Mouse (Mus musculus) olfactory bulb, adult 2 months (tissue): ENCODE measurements around the gene Fbxo2. TPM values are rescaled to one million over a fixed set of nuclear protein-coding genes. Genes with fewer than 3 reads are reported as not detected.
A peak's percentile ranks its signal among the peaks of the same experiment; 100 is the strongest.
"Not testable (repeated sequence)": the region's sequence is repeated elsewhere in the genome, so short reads cannot be mapped to it uniquely, and the experiment has no call there.

Experiments
- H3K27ac ChIP-seq: fragments of 200-500 bp; 2 replicates; pipeline ENCODE4 v1.5.1; 2012; ENCODE audit warnings: low read depth, low read length; ENCODE audit not compliant: insufficient read depth
- H3K4me1 ChIP-seq: fragments of 200-500 bp; 2 replicates; pipeline ENCODE4 v1.6.1; 2012; ENCODE audit warnings: low read length; ENCODE audit not compliant: control insufficient read depth, insufficient read depth
- H3K4me3 ChIP-seq: fragments of 200-500 bp; 2 replicates; pipeline ENCODE4 v1.5.1; 2012; ENCODE audit warnings: mild to moderate bottlenecking, low read depth, low read length, moderate library complexity; ENCODE audit not compliant: insufficient read depth
- CTCF ChIP-seq: fragments of 200-500 bp; IDR thresholded peaks from 2 replicates; pipeline ENCODE4 v1.5.1; 2012; ENCODE audit warnings: low read depth, mild to moderate bottlenecking, low read length, moderate library complexity; ENCODE audit not compliant: insufficient read depth
- POLR2A ChIP-seq: fragments of 200-500 bp; IDR thresholded peaks from 2 replicates; pipeline ENCODE4 v1.6.1; 2012; ENCODE audit warnings: mild to moderate bottlenecking, low read depth, low read length, moderate library complexity; ENCODE audit not compliant: insufficient read depth
- WGBS: fragments of 180-500 bp; shearing (Covaris S2); methylation state at CpG from one replicate; pipeline ENCODE4 v1.1.7; 2018; 5-methylcytosine and 5-hydroxymethylcytosine counted together
- polyA plus RNA-seq: library from polyadenylated mRNA; stranded (reverse); fragments of >200 nt; gene quantifications from 2 replicates; pipeline ENCODE4 v1.2.4, GENCODE M21; 2012; ENCODE audit warnings: low replicate concordance; ENCODE audit not compliant: missing spikeins, insufficient read depth, insufficient read length

The Fbxo2 gene
- polyA plus RNA-seq = not detected in 2 replicates

DNA sequence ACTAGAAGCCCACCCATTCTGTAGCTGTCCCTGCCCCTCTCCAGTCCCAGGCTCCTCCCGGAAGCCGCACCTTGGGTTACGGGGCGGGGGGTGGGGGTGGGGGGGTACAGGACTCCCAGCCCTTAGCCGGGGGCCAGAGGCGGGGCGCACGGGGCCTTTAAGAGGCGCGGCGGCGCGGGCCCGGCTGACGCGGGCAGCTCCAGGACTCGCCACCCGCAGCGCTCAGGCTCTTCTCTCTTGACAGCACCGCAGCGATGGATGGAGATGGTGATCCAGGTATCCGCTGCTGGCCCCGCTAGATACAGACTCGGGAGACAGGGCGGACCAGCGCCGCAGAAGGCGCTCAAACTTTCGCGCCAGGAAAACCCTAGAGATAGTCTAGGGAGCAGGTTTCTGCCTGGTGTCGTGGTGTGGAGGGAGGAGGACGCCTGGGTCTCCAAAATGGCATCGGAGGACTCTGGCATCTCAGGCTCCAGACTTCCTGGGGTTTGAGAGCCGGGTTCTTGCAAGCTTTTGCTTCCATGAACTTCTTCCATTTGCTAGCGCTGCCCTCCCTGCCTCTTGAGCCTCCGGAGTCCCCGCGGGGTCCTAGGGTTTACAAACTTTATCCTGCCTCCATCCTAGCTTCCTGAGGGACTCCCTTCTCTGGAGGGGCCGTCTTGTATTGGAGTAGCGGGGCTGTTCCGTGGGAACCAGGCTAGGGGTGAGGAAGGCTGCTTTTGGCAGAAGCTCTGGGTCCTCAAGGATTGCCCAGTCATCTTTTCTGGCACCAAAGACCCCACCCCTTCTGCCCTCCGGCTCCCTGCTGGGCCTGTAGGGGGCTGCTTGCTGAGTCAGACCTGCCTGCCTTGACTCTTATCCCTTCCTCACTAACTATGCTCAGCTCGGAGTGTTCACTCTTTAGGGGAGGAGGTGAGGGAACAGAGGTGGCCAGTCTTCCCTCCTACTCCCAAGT lies at the start of gene Fbxo2, which contains the start of gene Fbxo44:
Gene Fbxo2 (plus strand): TSS at position 186 of the 955 bp plus-strand sequence.
Gene Fbxo44 (minus strand): TSS at position 47 of the 955 bp plus-strand sequence.
- H3K4me3 ChIP-seq = peak within 1 kb of the TSS; percentile 95
- 4% methylated on average over 43 of the region's 43 CpGs for WGBS
- H3K4me1 ChIP-seq = peaks cover 41% of the 10 kb centered on the region
- H3K27ac ChIP-seq = peak within 1 kb of the TSS; percentile 85
- TF ChIP-seq POLR2A (no peak), CTCF (no peak)

DNA sequence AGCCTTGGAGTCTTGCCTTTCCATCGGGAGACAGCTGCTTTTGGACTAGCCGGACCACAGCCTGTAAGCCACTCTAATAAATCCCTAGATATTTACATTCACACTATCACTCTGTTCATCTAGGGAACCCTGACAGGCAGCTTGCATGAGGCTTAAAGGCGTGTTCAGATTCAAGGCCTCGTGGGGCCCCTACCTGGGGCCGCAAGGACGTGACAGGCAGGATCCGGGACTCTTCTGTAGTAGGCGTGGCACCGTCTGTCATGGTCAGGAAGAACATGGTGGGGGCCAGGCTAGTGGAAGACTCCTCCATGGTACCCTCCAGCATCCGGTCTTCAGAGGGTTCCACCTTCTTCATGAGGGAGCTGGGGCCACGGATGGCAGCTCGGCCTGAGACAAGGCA lies 47.9 kb upstream of the Fbxo2 start:
- no peak overlapping the region for H3K4me3 ChIP-seq
- no peak overlapping the region for H3K27ac ChIP-seq
- TF ChIP-seq CTCF (no peak), POLR2A (no peak)
- peaks cover 32% of the 10 kb centered on the region for H3K4me1 ChIP-seq
- 87% methylated on average over 12 of the region's 12 CpGs for WGBS

DNA sequence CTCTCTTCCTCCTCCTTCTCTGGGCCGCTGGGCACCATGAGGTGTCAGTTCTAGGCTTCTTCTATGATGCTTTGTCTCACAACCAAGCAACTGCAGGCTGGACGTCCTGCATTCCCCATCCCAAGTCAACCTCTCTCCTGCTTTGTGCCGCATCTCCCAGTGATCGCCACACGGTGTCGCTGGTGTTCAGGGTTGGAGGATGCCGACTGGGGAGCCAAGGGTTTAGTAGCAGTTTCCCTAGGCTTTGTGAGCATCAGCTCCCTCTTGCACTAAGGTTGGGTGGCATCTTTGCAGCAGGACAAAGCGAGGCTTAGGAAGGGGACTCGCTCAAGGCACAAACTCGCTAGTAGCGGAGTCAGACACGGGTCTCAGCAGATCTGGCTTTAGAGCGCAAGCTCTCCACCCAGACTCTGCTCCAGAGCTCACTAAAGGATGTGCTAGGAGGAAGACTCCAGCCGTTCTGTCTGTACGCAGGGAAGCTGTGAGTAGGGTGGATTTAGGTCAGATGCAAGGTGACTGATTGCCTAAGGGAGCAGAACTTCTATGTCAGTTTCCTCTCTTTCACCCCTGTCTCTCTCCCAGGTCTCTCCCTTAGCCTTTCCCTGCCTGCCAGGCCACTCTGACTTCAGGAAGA lies 45.5 kb upstream of the Fbxo2 start:
- Histone ChIP-seq H3K27ac (no peak overlapping the region), H3K4me3 (no peak overlapping the region), H3K4me1 (peaks cover 16% of the 10 kb centered on the region)
- 5% methylated on average over 15 of the region's 15 CpGs for WGBS
- no peak for TF ChIP-seq POLR2A
- peak; percentile 92 for TF ChIP-seq CTCF

DNA sequence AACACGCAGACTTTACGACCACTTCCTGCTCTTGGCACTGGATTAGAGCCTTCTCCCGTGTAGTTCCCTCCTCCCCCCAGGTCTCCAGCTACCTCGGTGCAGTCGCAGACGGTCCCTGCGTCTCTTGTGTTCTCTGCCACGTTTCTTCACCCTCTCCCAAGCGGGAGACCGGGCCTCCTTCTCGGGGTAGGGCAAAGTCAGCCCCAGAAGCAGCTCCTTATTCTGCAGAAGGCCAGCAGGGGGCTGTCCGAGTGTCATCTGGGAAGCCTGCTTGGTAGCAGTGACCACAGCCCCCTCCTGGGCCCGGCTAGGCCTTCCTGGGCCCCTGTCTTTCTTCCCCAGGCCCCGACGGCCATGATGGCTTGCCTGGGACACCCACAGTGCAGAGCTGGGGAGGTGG lies 45.0 kb upstream of the Fbxo2 start:
- 16% methylated on average over 15 of the region's 15 CpGs for WGBS
- Histone ChIP-seq H3K27ac (no peak overlapping the region), H3K4me3 (no peak overlapping the region), H3K4me1 (peaks cover 16% of the 10 kb centered on the region)
- TF ChIP-seq POLR2A (no peak), CTCF (peak; percentile 9; the same call in 1 of the 2 replicates)

DNA sequence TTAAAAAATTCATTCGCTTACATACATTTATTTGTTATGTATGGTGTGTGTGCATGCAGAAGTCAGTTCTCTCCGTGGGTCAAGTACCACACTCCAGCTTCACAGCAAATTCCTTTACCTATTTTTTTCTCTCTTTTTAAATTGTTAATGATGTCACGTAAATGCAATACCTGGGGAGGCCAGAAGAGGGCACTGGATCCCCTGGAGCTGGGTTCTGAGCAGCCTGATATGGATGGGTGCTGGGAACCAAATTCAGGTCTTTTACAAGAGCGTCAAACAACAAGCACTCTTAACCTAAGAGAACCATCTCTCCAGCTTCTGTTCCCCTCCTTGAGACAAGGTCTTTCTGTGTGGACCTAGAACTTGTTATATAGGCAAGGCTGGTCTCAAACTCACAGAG lies 43.8 kb upstream of the Fbxo2 start:
- 76% methylated on average over 4 of the region's 4 CpGs for WGBS
- Histone ChIP-seq H3K27ac (no peak overlapping the region), H3K4me1 (peaks cover 19% of the 10 kb centered on the region), H3K4me3 (no peak overlapping the region)
- TF ChIP-seq CTCF (no peak), POLR2A (no peak)

DNA sequence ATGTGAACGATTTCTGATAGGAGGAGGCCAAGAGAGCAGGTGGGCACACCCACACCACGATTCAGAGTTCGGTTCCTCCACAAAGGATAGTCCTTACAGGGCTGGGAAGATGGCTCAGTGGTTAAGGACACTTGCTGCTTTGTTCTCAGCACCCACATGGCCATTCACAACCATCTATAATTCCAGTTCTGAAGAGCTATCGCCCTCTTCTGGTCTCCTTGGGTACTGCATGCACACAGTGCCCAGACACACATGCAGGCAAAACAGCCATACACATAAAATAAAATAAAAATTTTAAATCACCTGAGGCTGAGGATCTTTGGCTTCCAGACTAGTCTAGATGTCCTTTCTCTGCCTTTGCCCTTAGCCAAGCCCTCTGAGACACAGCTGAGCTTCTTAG lies 43.0 kb upstream of the Fbxo2 start:
- TF ChIP-seq CTCF (no peak), POLR2A (no peak)
- Histone ChIP-seq H3K4me3 (no peak overlapping the region), H3K4me1 (peaks cover 21% of the 10 kb centered on the region), H3K27ac (no peak overlapping the region)
- WGBS = 77% methylated on average over 4 of the region's 4 CpGs

DNA sequence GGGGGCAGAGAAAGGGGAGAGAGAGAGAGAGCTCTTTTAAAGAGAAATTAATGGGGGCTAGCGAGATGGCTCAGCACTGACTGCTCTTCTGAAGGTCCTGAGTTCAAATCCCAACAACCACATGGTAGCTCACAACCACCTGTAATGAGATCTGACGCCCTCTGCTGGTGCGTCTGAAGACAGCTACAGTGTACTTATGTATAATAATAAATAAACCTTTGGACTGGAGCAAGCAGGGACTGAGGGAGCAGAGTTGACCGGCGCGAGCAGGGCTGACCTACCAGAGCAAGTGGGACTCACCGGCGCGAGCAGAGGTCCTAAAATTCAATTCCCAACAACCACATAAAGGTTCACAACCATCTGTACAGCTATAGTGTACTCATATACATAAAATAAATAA lies 40.8 kb upstream of the Fbxo2 start:
- WGBS = 93% methylated on average over 9 of the region's 9 CpGs
- H3K4me1 ChIP-seq = peaks cover 15% of the 10 kb centered on the region

DNA sequence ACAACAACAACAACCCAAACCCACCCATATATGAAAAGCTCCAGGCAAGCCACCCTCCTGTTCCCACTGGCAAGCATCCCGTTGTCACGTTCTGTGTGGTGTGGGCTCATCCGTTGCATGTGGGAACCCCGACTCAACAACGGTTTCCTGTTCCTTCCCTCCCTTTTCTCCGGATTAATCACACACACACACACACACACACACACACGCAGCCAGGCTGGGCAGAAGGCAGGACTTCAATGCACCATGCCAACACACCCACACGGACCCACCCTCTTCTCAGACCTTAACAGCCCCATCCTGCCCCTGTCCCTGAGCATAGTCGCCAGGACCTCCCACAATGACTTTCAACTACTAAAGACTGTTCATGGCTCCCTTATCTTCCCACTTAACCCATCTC lies 39.9 kb upstream of the Fbxo2 start:
- TF ChIP-seq CTCF (no peak), POLR2A (no peak)
- H3K27ac ChIP-seq = no peak overlapping the region
- H3K4me1 ChIP-seq = peaks cover 7% of the 10 kb centered on the region; the same call in 1 of the 2 replicates
- 40% methylated on average over 9 of the region's 9 CpGs for WGBS
- H3K4me3 ChIP-seq = no peak overlapping the region

More for the DNA sequence above, 40.8 kb upstream of the Fbxo2 start:
- H3K27ac ChIP-seq, H3K4me3 ChIP-seq: not testable (repeated sequence)

DNA sequence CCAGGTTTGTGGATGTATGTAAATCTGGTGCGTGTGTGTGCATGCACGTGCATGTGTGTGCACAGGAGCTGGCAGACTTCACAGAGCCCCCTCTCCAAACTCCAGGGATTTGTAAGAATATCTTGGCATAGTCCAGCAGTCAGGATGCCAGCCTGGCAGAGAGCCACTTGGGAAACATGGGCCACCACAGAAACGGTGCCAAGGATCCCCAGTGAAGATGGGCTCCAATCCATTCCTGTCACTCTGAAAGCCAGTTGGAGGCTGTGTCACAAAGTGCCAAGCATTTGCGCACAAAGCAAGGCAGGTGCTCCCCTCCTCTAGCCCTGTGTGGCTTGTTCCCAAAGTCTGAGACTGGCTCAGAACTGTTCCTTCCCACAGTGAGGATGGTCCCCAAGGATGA lies 39.1 kb upstream of the Fbxo2 start:
- Histone ChIP-seq H3K4me1 (peaks cover 5% of the 10 kb centered on the region; the same call in 1 of the 2 replicates), H3K27ac (no peak overlapping the region), H3K4me3 (no peak overlapping the region)
- WGBS = 54% methylated on average over 4 of the region's 4 CpGs
- TF ChIP-seq POLR2A (no peak), CTCF (no peak)
